Mouse (Mus musculus): ENCODE measurements around the gene Prox1.

- TF ChIP-seq POLR2A (IDR thresholded peaks at IDR 0.05; ENCODE audit: control insufficient read depth, extremely low read depth, insufficient read depth, low read length, poor library complexity) (no peak), CTCF (IDR thresholded peaks at IDR 0.05; ENCODE audit: borderline replicate concordance, control insufficient read depth, extremely low read depth, insufficient read depth, low read length, poor library complexity) (no peak)
These were observed 18.6 kb upstream of the Prox1 start for GRCm38 (mm10) chr1:190189125-190189524.
